Mouse (Mus musculus) left cerebral cortex, adult 18-20 months (tissue): ENCODE results near the gene Hagh. TPM values are rescaled to one million over a fixed set of nuclear protein-coding genes. Genes with fewer than 3 reads are reported as not detected.

Experiments used
- DNase-seq, 2 experiments: peaks; one replicate each; pipeline ENCODE4 v3.0.0; 2021 to 2022; ENCODE audit warnings: low spot score in 2 of 2, mixed read lengths in 1 of 2
- total RNA-seq, 2 experiments: library from RNA; stranded (reverse); gene quantifications; 2 replicates each; pipeline ENCODE4 v1.2.3; 2021

Hagh gene
- total RNA-seq, 2 experiments from 2014 or later, result 136 to 146 TPM

DNA sequence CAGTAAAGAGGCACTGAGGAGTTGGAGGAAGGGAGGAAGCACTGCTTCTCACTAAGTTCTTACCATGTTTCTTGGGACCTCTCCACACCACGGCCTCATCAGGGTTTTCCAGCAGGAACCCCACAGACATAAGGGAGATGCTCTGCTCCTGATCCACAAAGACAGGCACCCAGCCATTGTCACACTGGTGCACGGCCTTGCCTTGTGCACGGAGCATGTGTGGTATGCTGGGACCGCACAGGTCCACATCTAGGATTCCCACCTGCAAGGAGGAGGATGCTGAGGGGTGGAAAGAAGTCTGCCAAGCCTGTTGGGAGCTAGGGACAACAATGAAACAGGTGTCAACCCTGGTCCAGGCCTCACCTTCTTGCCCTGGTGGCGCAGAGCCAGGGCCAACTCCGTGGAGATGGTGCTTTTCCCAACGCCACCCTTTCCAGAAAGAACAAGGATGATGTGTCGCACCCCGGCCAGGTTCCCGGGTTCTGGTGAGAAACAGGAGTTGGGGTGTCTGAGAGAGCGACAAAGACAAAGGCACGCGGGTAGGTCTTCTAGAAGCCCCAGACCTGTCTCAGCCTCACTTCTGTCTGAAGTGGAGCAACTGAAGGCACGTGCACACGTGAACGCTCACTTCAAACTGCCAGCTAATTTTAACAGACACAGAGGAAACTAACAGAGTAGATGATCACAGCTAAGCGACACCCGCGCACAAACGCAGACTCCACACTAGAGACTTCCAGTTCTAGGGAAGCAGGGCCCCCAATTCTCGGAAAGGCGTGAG lies 45.6 kb downstream of the Hagh start:
- no peak for DNase-seq

GRCm38 (mm10) chr17:24886134-24886931 lies 46.4 kb downstream of the Hagh start, which contains the start of the genes Nubp2 and Spsb3:
TSS of gene Nubp2 (minus strand) at chr17:24886349.
TSS of gene Spsb3 (plus strand) at chr17:24886643.
- peak; percentile 97 to 98 for DNase-seq

DNA sequence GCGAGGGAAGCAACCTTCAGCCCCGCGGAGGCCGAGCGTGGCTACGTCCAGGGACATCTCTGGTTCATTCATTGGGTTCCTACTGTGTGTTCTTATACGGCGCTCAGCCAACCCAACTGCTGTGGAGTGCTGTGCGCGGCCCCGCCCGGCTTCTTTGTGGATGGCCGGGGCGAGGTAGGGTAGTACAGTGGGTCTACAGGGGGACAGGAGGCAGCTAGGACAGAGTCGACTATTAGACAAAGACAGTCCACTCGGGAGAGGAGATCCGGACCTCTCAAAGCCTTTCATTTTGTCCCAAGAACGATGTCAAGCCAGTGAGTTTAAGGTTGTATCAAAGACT lies 47.0 kb downstream of the Hagh start:
- no peak for DNase-seq

DNA sequence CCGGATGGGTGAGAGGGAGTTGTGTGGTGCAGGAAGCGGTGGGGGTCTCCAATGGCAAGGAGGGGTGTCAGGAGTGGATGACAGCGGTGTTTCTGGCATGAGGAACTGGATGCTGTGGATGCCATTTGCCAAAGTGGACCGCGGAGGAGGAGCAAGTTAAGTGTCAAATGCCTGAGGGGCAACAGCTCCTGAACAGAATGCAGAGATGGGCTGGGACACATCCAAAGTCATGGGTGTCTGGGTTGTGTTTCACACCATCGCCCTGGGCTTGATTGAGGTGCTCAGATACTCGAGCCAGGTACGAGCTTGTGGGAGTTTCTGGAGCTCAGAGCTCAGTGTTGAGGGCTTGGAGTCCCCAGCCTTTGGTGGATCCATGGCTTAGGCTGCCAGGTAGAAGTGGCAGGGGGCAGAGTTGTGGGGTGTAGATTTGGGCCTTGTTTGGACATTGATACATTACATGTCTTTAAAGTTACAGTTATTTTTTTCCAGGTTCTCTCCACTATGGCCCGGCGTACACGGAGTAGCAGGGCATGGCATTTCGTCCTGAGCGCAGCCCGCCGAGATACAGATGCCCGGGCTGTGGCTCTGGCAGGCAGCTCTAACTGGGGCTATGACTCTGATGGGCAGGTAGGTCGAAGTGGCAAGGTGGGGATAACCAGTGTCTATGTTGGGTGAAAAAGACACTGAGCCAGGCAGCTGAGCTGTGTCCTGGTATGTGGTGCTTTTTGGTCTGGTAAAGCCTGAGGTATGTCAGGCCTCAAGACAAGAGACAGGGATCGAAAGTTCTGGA lies 47.5 kb downstream of the Hagh start:
- DNase-seq, result no peak

- no peak for DNase-seq
Measured at GRCm38 (mm10) chr17:24888862-24889261, 48.9 kb downstream of the Hagh start.

GRCm38 (mm10) chr17:24890151-24891092 lies 50.5 kb downstream of the Hagh start:
- DNase-seq, result no peak

DNA sequence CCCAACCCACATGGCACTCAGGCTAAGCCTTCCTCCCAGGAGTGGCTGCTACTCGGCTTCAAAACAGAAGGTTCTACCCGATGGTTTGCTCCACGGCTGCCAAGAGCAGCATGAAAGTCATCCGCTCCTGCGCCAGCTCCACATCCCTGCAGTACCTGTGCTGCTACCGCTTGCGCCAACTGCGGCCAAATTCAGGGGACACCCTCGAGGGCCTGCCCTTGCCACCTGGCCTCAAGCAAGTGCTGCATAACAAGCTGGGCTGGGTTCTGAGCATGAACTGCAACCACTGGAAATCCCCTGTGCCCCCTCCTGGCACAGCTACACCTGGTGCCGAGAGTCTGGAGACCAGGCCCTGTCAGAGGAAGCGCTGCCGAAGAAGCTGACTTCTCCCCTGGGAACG lies 51.4 kb downstream of the Hagh start:
- no peak for DNase-seq

- DNase-seq, result no peak
Measured at GRCm38 (mm10) chr17:24892785-24893184, 52.8 kb downstream of the Hagh start.

GRCm38 (mm10) chr17:24893276-24893675 lies 53.3 kb downstream of the Hagh start:
- no peak for DNase-seq

DNA sequence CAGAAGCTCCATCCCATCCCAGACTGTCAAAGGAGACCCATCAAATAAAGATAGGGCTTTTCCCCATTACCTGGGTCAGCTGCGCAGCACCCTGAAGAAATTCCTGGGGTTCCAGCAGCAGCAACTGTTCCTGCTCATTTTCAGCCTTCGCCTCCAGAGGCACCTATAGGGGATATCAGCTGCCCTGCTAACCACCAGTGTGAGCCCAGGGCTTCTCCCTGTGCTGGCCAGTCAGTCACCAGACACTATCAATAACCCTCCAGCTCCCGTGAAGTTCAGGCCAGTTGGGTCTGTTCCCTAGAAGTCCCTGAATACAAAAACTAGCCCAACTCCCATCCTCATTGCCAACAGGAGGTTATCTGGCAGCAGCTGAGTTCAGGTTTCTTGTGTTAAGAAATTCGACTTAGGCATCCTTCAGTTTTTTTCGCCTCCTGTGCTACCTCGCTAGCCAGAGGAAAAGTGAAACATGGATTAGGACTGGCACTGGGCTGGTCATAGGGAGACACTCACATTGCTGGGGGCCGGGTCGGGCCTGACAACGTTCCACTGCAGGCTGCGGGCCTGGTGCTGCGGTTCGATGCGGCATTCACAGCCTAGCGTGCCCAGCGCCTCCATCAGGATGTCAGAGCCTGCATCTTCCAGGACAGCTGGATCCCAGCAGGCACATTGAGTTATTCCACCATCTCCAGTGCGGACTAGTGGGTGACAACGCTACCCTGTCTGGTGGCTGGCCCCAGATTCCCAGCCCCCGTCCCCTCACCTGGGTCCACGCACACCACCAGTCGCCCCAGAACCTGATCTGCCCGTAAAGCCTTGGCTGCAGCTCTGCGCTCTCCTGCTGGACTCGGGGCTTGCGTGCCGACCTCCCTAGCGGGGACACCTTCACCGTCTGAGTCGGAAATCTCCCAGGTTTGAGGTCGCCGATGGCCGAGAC lies 54.4 kb downstream of the Hagh start:
- no peak for DNase-seq

GRCm38 (mm10) chr17:24894995-24895547 lies 55.1 kb downstream of the Hagh start, which contains the start of the genes Eme2 and Mrps34:
TSS of gene Eme2 (minus strand) at chr17:24895087.
TSS of gene Mrps34 (plus strand) at chr17:24895116.
- DNase-seq, result peak; percentile 82 to 89

GRCm38 (mm10) chr17:24895571-24896240 lies 55.8 kb downstream of the Hagh start:
- no peak for DNase-seq

DNA sequence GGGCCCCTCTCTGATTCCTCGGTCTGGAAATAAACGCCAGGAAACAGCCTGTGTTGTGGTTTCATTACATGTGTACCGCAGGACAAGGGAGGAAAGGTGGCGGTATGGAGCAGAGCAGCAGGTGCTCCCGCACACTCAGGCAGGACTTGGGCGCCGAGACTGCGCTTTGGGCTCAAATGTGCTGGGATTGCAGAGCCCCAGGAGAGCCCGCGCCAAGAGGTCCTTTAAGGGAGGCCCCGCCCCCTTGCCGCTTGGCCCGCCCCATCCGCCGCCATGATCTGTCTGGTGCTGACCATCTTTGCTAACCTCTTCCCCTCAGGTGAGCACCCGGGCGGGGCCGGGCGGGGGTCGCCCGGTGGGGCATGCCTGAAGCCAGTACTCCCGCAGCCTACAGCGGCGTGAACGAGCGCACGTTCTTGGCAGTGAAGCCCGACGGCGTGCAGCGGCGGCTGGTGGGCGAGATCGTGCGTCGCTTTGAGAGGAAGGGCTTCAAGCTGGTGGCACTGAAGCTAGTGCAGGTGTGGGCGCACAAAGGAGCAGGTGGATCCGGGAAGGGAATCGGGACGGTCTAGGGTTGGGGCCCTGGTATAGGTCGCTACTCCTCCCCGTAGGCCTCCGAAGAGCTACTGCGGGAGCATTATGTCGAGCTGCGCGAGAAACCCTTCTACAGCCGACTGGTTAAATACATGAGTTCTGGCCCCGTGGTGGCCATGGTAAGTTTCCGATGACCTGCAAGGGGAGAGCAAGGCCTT lies 56.5 kb downstream of the Hagh start, which contains the start of gene Nme3:
Gene Nme3, plus strand, starts transcription at position 260 of the 752 bp plus-strand sequence.
- DNase-seq, result peak; percentile 61 to 80

- no peak for DNase-seq
Measured at GRCm38 (mm10) chr17:24896993-24897269, 57.0 kb downstream of the Hagh start.

GRCm38 (mm10) chr17:24897600-24897999 lies 57.7 kb downstream of the Hagh start:
- DNase-seq, result no peak

- no peak for DNase-seq
Measured at GRCm38 (mm10) chr17:24898041-24898854, 58.3 kb downstream of the Hagh start.

GRCm38 (mm10) chr17:24899153-24899552 lies 59.2 kb downstream of the Hagh start:
- DNase-seq, result no peak
